Mouse (Mus musculus): ENCODE results near the gene Lats2.

Lats2 gene

DNA sequence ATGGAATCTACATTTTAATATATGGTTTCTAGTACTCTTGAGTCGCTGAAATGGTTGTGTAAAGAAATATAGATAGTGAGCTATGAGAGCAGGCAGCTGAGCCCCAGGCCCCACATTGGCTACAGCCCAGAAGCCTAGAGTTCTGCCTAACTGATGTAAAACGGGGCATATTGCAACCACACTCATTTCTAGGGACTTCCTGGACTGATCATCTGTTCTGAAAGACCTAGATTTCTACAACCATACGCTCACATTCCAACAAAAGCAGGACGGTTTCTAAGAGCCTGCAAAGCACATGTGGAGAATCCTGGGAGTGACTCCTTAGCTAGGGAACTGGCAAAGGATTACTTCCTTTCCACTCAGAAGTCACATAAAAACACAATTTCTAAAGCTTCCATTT, 22.0 kb downstream of the Lats2 start:
- no peak for DNase-seq

DNA sequence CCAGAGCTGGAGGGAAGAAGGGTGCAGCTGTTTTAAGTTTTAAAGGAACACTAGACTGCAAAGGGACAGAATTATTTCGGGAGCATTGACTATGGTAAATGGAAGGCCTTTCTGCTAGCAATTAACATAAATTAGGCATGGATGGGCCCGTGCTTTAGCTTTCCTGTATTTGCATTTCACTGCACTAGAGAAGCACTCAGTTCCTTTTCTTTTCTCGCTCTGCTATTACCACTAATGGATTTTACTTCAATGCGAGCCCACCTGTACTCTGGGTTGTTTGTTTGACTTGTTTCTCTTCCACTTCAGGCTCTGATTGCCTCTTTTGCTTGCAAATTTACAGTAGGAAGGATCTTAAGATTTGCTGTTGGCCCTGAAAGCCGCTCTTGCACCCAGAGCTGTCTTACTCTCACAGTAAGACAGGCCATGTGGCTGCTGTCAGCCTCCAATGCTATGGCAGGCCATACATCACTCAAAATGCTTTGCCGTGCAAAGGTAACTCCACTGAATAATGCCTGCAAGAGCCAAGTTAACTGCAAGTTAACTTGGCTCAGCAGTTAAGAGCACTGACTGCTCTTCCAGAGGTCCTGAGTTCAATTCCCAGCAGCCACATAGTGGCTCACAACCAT, 25.4 kb downstream of the Lats2 start:
- no peak for DNase-seq

- peak; percentile 88 for DNase-seq
Measured at GRCm38 (mm10) chr14:57730527-57730926, 27.7 kb downstream of the Lats2 start.

DNA sequence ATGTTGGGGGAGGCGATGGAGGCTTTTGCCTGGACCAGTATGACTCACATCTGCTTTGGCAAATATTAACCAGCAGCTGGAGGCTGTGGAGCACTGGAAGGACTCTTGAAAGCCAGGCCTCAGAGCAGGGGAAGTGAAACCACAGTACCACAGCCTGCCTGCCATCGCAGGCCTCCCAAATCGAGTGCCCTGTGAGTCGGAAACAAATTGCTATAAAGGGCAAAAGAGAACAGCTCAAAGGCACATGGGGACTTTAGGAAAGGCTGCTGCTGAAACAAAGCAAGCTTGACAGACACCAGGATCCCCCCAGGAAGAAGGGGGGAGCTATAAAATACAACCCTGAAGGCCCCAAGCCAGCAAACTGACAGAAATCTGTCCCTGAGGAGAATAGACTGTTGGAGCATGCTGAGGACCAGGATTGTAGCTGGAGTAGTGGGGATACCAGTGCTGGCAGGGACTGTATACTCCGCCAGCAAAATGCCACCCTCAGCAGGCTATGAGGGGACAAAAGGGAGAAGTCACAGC, 28.2 kb downstream of the Lats2 start:
- peak; percentile 33 for DNase-seq

- DNase-seq, result peak; percentile 42
Measured at GRCm38 (mm10) chr14:57729364-57729763, 28.8 kb downstream of the Lats2 start.

DNA sequence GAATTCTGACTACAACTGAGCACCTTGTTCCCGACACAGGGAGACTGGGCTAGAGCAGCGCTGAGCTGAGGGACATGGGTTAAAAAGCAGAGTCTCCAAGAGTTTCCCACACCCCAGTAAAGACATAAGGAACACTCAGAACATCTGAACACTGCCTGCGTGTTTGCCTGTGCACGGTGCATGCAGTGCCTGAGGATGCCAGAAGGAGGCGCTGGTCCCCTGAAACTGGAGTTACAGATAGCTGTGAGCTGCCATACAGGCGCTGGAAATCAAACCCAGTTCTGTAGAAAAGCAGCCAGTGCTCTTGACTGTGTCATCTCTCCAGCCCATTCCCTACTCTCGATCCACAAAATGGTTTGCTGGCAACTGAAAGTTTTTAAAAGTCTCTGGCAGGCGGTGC, 32.0 kb downstream of the Lats2 start:
- DNase-seq, result no peak

GRCm38 (mm10) chr14:57724473-57724872, 33.7 kb downstream of the Lats2 start:
- DNase-seq, result peak; percentile 49

- no peak for DNase-seq
Measured at GRCm38 (mm10) chr14:57718245-57718644, 39.9 kb downstream of the Lats2 start.

- DNase-seq, result no peak
Measured at GRCm38 (mm10) chr14:57716601-57717245, 41.5 kb downstream of the Lats2 start.

DNA sequence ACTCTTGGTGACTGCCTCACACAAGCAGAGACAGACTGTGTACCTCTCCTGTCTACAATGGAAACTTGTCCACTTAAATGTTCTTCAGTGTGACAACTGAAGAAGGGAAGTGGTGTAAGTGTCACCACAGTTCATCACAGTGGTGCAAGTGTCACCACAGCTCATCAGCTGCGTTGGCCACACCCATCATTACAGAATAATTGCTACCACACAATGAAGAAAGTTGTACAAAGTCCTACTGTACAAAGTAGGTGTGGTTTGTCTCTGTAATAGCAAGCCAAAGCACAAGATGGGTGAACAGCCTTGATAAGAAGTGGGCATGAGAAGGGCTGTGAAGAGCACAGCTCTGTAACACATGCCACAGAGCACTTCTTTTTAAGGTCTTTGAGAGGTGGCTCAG, 45.3 kb downstream of the Lats2 start:
- DNase-seq, result no peak

- no peak for DNase-seq
Measured at GRCm38 (mm10) chr14:57711059-57711458, 47.1 kb downstream of the Lats2 start.

GRCm38 (mm10) chr14:57709171-57709570, 49.0 kb downstream of the Lats2 start:
- peak; percentile 81 for DNase-seq

DNA sequence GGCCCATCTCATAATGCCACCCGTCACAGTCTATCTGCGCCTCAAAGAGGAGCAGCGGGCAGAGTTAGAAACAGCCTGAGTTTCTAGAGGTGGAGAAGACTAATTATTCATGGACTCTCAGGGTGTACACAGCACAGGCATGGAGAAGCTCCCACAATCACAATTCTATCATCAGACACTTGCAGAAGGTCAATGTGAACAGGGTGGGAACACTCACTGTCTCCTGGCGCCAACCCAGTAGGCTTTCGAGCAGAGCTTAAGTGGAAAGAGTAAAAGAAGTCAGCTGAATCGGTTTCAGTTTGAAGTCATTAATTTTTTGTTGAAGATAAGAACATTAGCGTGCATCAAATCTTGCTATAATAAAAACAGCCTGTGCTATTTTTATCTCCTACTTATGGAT, 49.6 kb downstream of the Lats2 start:
- DNase-seq, result peak; percentile 69

GRCm38 (mm10) chr14:57707100-57707893, 50.9 kb downstream of the Lats2 start:
- DNase-seq, result peak; percentile 58

DNA sequence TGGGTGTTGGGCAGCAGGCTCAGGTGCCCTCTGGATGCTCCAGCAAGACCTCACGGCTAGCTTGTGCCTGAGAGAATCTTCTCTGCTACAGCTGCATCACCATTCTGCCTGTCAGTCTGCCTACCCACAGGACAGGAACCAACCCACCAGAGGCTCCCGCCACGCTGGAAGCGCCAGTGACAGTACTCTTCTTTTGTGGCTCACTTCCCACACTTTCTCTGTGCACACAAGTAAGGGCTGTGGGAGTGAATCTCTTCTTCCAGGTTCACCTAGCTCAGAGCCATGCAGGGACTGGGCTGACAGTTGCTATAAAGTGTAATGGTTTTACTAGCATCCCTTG, 51.5 kb downstream of the Lats2 start:
- DNase-seq, result no peak

DNA sequence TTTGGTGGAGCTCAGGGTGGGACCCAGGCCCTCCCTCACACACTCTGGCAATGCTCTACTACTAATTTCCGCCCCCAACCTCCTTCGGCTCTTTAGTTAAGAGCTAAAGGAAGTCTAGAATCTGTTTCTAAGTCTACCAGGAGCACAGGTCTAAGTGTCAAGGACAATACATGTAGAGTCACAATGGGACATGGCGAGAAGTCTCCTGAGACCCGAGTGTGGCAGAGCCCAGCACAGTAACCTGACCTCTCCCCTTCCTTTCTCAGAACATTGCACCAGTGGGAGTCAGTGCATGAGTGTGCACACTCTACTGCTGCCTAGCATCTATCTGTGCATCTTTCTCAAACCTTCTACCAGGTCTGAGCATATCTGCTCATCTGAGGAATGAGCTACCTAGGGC, 52.4 kb downstream of the Lats2 start:
- no peak for DNase-seq

DNA sequence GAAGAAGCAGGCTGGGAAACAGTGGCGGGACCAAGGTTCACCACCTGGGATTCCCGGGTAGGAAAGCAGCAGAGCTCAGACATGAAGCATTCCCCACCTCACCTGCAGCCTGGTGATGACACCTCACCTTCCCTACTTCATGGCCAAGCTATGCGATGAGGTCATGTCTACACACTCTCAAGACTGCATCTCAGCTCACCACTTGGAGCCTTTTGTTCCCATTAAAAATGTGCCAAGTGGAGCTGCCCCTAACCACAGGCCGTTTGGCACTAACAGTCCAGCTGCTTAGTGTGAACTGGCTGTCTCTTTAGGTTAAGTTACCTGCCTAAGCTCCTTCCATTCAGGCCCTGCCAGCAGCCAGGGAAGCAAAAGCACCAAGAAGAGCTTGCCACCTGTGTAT, 53.1 kb downstream of the Lats2 start:
- no peak for DNase-seq

DNA sequence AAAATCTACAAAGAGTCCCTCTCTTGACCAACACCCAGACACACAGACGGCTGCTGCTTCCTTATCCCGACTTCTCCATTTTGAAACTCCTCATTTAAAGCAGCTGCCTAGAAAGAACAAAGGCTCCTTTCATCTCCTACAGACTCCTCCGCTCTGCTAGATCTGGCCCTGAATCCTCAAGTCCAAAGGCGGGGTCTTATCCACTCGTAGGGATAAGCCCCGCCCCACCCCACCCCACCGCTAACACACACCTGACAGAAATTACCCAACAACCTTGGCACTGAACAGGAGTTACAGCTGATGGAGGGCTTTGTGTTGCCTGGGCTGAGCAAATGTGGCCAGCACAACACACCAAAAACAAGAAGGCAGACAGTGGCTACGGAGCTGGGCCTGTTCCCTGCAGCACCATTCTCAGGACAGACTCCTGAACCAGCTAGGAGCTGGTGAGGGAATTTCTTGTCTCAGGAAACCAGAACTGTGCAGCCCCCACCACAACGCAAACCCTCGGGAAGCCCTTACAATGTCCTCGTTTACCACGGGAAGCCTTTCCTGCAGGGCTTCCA, 56.2 kb downstream of the Lats2 start:
- DNase-seq, result no peak

GRCm38 (mm10) chr14:57699461-57699970, 58.7 kb downstream of the Lats2 start:
- no peak for DNase-seq

DNA sequence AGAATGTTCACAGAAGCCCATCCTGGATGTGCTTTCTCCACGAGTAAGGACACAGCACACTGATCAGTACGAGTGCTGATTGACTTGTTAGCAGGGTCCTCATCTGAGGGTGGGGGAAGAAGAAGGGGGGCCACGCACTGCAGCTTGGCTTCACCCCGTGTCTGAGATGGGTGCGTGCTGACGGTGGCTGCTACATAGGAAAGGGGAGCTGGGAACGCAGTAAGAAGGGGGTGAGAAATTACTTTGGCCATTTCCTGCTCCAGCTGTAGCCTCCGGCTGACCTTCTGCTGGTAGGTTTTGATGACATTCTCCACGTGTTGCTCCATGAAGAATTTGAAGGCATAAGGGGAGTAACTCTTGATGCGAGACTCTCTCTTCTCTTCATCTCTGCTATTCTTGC, 59.2 kb downstream of the Lats2 start:
- no peak for DNase-seq

- no peak for DNase-seq
Measured at GRCm38 (mm10) chr14:57696066-57696465, 62.1 kb downstream of the Lats2 start.

GRCm38 (mm10) chr14:57695550-57695949, 62.6 kb downstream of the Lats2 start:
- DNase-seq, result peak; percentile 27

- DNase-seq, result no peak
Measured at GRCm38 (mm10) chr14:57694246-57694645, 63.9 kb downstream of the Lats2 start.
